Mouse (Mus musculus) MEL (cell line): Measurements from ENCODE around the gene Tpx2.

ENCODE experiments used
- CHD2 ChIP-seq: IDR thresholded peaks from 2 replicates; pipeline ENCODE4 v1.6.1; 2011; ENCODE audit warnings: low read length, improper control_type of control experiment
- CTCF ChIP-seq, 3 experiments: IDR thresholded peaks in 2 of 3; conservative IDR thresholded peaks in 1 of 3; 2 replicates each; pipeline ENCODE4 v1.5.1; 2011 to 2012; ENCODE audit warnings: low read length in 3 of 3, low read depth in 2 of 3, mild to moderate bottlenecking in 2 of 3, improper control_type of control experiment in 1 of 3, inconsistent platforms in 1 of 3, mixed read lengths in 1 of 3, moderate library complexity in 1 of 3; ENCODE audit not compliant: control insufficient read depth in 1 of 3, insufficient read depth in 1 of 3, poor library complexity in 1 of 3, severe bottlenecking in 1 of 3
- ETS1 ChIP-seq: IDR thresholded peaks from 2 replicates; pipeline ENCODE4 v1.6.1; 2012; ENCODE audit warnings: low read depth, mild to moderate bottlenecking, inconsistent platforms, low read length, improper control_type of control experiment, moderate library complexity
- GABPA ChIP-seq: IDR thresholded peaks from 2 replicates; pipeline ENCODE4 v1.6.1; 2012; ENCODE audit warnings: low read depth, mild to moderate bottlenecking, inconsistent platforms, low read length, improper control_type of control experiment, moderate library complexity
- MAX ChIP-seq: IDR thresholded peaks from 2 replicates; pipeline ENCODE4 v1.6.1; 2011; ENCODE audit warnings: low read length, improper control_type of control experiment
- NRF1 ChIP-seq: IDR thresholded peaks from 2 replicates; pipeline ENCODE4 v1.6.1; 2014; ENCODE audit warnings: low read depth, mild to moderate bottlenecking, inconsistent platforms, low read length, improper control_type of control experiment, moderate library complexity; ENCODE audit not compliant: poor library complexity, insufficient read depth, severe bottlenecking
- POLR2A ChIP-seq, 2 experiments: IDR thresholded peaks; 2 replicates each; pipeline ENCODE4 v1.6.1; 2011 to 2012; ENCODE audit warnings: low read length in 2 of 2, mild to moderate bottlenecking in 2 of 2, control low read depth in 1 of 2, improper control_type of control experiment in 1 of 2, low read depth in 1 of 2, moderate library complexity in 1 of 2; ENCODE audit not compliant: control insufficient read depth in 1 of 2, insufficient read depth in 1 of 2, poor library complexity in 1 of 2
- RCOR1 ChIP-seq: IDR thresholded peaks from 2 replicates; pipeline ENCODE4 v1.6.1; 2012; ENCODE audit warnings: low read depth, mild to moderate bottlenecking, inconsistent platforms, low read length, improper control_type of control experiment

- TF ChIP-seq CHD2 = no peak
- no peak for TF ChIP-seq CTCF (IDR thresholded peaks at IDR 0.05 in 2 of 3, conservative IDR thresholded peaks at IDR 0.05 in 1 of 3; ENCODE audit: control insufficient read depth in 1 of 3, insufficient read depth in 1 of 3, low read depth in 2 of 3, low read length in 3 of 3, poor library complexity in 1 of 3, severe bottlenecking in 1 of 3)
- no peak for TF ChIP-seq MAX
- TF ChIP-seq RCOR1 = no peak
- TF ChIP-seq GABPA = no peak
- no peak for TF ChIP-seq POLR2A (IDR thresholded peaks at IDR 0.05; ENCODE audit: control insufficient read depth in 1 of 2, insufficient read depth in 1 of 2, low read depth in 1 of 2, low read length in 2 of 2, poor library complexity in 1 of 2)
- no peak for TF ChIP-seq NRF1
- no peak for TF ChIP-seq ETS1
Measured at GRCm38 (mm10) chr2:152829367-152829881, 18.3 kb upstream of the Tpx2 start.
